Mouse (Mus musculus) retina, postnatal 7 days (tissue): ENCODE data around the gene Gm44596.

ENCODE experiments used
- DNase-seq: peaks from one replicate; pipeline ENCODE4 v3.0.0-alpha.2; 2012; ENCODE audit warnings: low read depth, low spot score

The Gm44596 gene

DNA sequence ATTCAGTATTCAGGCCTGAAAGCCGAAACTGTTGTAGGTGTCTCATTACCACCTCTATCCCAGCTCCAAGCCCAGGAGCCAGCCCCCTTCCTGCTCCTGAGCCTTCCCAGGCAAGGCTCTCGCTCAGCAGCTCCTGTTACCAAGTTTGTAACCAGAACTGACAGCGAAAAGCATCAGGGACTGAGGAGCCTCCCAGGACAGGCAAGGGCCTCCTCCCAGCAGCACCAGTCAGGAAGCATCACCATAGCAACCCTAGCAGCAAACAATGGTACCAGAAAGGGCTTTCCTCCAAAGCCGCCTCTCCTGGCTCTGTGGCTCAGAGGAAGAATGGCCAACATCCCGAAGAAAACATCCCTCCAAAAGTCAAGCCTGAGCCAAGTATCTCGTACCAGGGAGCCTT is at the start of gene Gm44596, which contains the start of gene Tex52:
Gm44596 (plus strand) TSS at position 312 of the 400 bp plus-strand sequence.
Tex52 (plus strand) TSS at position 265 of the 400 bp plus-strand sequence.
- DNase-seq, result no peak

DNA sequence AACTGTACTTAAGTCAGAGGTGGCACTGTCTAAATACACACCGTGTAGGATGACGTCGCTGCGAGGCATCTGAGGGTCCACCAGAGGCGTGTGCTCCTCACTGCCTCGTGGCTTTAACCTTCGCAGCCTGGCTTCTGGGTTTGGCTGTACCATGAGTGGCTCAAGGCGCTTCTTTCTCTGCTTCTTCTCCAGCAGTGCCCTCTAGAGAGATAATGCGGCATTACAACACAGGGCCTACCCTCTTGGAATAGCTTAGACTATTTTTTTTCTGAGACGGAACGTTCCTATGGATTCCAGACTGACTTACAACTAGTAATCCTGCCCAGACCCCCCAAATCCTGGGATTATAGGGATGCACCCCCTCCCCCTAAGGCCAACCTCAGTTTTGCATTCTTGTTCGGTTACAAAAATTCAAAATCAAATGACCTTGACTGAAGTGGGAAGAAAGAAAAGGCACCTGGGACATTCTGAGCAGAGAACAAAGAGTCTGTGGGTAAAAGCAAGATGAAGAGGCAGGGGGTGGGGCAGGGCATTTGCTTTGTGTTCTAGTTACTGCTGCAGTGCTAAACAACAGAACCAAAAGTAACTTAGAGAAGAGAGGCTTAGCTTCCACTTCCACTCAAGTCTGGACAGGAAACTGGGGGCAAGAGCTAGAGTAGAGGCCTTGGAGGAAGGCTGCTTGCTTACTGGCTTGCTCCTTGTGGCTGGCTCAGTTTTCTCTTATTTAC is 40.7 kb upstream of the Gm44596 start:
- DNase-seq, result peak; percentile 59

DNA sequence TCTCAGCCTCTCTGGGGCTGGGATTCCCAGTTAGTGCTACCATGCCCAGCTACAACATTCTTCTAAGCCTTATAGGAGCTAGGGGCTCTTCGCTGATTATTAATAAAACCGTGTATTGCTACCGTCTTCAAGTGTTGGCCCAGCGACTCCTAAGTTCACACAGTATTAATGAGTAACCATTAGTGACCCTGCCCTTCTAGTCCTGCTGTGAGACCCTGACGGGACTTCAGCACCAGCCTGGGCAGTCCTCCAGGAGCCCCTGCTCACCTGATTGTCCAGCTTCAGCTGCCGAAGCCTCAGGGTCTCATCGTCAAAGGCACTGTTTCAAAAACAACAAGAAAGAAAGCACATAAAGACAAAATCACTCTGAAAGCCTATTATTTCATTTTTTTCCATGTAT is 37.8 kb upstream of the Gm44596 start:
- DNase-seq, result no peak

DNA sequence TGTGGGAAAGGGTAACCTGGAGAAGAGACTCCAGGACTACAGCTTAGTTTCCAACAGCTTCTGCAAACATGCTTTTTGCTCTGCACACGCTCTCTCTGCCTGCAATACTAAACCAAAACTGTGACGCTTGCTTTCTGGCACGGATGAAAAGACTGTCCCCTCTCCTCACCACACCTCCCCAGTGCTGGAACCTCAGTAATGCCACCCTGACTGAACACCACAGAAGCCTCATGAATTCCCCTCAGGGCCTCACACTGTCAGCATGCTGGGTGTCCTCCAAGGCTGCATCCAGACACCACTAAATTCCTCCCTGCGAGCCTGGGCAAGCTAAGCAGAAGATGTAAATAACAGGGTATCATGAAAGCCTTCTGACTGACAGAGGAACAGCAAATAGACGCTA is 36.4 kb upstream of the Gm44596 start:
- DNase-seq, result no peak

DNA sequence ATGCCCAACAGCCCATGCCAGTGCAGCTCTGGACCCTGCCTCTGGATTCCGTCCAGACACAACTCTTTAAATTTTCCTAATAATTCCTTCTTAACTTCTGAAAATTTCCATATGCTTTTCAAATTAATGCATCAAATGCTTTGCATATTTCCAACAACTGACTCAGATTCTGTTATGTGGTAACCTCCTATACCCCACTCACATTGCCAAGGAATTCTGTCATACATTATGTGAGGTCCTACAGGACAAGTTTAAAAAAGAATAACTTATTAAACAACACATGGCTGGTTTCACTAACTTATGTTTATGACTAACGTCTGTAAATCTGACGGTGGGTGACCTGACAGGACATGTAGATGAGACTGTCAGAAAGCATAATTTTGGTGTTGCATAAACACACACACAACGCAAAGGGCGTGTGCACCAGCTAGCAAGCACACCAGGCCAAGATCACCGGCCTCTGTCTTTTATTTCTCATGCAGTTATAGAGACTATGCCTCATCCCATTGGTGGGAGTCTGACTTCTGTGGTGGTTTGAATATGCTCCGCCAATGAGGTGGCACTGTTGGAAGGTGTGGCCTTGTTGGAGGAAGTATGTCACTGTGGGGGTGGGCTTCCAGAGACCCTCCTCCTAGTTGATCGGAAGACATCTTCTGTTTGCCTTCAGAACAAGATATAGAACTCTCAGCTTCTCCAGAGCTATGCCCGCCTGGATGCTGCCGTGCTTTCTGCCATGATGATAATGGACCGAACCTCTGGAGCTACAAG is 33.2 kb upstream of the Gm44596 start:
- DNase-seq, result no peak

DNA sequence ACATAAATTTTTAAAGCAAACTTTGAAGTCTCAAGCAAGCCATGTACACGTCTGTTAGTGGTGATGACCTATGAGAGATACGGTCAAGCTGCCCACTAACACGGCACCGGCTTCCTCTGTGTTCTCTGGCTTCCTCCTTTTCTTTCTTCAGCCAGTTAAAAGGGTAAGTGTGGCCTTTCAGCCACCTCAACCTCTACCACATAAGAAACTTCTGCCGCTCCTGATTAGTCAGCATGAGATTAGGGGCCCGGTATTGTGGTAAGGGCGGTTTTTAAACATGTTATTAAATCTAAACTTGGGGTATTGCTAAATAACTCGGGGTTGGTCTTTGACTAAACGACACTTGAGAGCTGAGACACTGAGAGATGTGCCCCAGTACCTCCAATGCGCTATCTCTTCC is 29.7 kb upstream of the Gm44596 start:
- DNase-seq, result no peak

DNA sequence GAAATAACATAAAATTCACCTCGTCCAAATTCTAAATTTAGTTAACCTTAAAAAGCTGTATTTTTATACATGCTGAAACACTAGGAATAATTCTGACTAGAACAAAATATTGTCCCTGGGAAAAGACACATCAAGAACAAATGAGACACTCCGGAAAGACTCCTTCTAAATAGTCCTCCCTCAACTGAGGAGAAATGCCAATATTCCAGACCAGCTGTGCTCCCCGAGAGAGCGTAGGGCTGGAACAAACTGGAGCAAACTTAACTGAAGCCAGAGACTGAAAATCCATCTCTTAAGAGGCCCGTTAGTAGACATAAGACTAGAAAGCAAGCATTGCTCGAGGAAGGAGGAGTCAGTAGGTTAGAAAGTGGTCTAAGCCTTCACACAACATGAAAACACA is 28.5 kb upstream of the Gm44596 start:
- DNase-seq, result no peak

DNA sequence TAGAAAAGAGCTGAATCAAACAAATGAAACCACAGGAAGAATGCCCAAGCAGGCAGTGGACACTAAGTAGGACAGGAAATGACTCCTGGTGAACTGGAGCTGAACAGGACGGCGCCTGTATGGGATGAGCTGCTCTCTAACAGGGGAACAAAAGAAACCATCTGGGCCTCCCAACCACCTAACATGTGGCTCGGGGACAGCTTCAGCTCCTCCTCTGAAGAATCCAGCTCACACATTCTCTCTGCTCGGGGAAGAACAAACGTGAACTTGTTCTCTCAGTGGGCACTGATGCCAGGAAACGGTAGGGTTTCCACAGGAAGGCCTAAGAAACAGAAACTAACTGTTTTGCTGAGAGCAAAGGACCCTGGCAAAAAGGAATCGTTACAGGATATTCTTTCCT is 25.6 kb upstream of the Gm44596 start:
- peak; percentile 24 for DNase-seq

DNA sequence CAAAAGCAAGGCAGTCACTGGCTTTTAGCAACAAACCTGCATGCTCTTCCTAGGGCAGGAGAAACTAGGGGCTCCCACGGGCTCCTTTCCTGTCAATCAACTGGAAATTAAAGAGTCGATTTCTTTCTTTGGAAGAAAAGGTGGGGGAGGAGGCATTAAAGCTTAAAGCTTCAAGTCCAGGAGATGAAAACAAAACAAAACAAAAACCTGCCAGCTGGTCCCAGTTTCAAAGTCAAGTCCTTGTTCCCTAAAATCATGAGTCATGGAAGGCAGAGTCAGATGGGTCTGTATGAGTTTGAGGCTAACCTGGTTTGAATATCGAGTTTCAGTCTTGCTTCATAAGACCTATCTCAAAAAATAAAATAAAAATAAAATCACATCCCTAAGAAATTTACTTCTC is 21.2 kb upstream of the Gm44596 start:
- no peak for DNase-seq

DNA sequence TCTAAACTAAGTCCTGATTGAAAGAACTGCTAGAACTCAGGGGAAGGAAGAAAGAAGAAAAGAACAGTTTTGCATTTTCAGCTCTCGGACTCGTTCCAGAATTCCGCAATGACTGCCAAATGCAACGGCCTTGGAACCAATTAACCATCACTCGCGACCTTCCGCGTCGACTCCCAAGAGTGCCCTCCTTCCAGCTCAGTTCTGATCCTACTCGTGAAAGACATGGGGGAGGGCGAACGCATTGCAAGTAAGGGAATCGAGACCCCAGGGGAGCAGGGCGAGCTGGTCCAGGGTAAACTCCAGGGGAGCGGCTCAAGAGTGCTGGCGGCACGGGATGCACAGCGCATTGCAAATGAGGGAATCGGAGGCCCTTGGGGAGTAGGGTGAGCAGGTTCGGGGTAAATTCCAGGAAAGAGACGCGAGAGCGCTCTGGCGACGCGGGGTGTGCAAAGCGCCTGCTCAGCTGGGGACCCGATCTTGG is 20.1 kb upstream of the Gm44596 start:
- no peak for DNase-seq

DNA sequence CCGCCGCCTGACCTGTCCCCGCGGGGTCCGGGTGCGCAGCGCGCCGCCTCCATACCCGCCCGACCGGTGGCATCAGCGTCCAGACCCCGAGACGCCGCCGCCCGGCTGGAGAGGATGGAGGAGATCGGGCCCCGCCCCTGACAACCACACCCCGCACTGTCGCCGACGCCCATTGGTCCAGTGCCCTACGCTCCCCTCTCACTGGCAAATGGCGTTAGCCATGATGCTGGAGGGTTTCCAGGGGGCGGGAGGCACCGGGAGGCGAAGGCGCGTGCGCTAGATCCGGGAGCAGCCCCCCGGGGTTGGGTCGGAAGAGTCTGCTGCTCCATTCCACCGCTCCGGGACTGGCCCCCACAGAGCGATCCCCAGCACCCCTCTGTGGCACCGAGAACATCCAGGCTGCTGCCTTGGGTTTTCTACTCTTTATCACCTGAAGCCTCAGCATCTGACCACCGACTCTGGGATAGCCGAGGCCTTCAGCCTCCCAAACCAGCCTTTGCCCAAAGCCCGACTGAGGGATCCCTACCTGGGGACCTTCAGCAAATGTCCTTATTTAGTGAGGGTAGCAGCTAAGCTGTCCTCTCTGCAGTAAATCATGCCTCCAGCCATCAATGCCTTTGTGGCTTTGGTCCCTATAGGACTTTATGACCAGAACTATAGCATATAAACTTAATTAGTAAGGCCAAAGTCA is 19.4 kb upstream of the Gm44596 start, which contains the start of gene Tulp3:
Tulp3 (minus strand) TSS at position 126 of the 691 bp plus-strand sequence.
- DNase-seq, result peak; percentile 89

DNA sequence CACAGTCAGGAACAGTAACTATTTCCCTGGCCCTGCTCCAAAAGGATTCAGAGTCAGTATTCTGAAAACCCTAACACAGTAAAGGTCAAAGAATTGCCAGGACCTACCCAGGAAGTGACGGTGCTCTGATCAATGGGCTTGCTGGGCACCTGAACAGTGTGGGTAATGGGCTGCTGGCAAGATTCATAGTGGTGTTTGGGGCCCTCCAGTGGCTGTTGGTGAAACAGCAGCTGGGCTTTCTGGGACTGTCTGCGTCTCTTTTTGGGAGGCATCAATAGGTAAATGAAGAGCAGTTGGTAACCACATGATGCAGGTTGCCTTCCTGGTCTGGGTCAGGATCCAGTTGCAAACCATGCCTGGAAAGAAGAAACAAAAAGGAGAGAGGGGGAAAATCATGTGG is 16.3 kb upstream of the Gm44596 start:
- DNase-seq, result peak; percentile 54

DNA sequence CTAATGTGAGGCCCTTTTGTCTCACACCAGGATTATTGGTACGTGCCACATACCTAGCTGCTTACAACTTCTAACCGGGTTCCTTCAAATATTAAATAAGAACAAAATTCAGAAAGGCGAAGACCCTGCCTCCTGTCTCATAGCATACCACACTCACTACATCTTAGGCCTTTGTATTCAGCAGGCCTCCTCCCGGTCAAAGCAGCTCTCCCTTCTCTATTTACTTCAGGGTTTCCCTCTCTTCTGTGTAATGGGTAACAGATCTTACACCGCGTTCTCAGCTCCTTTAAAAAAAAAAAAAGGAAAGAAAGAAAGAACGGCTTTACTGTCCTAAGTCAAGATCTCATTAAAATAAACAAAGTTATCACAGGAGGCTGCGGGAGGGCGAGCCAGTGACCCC is 13.4 kb upstream of the Gm44596 start:
- DNase-seq, result no peak

DNA sequence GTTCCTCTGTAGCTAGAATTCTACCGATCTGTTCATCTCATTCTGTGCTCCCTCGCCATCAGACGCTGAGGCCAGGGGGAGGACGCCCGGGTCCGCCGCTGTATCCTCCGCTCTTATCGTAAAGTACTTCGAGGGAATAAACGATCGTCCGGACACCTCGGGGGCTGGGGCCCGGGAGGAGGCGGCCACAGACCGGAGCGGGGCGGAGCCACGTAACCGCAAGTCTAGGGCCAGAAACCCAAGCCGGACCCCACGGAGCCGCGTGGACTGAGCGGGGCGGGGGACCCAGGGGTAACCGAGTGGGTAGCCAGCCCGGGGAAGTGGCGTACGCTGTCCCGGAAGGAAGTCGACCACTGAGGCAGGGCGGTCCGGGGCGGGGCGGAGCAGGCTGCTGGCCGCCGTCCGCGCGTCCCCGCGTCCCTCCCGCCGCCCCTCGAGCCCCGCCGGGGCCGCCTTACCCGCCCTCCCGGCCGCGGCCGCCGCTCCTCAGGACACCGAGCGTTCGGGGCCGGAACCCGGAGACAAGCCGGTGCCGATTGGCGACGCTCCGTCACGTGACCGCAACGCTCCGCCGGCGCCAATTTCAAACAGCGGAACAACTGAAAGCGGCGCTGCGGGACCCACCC is 12.8 kb upstream of the Gm44596 start, which contains the start of the genes Rhno1 and Foxm1:
Rhno1 (minus strand) TSS at position 531 of the 626 bp plus-strand sequence.
Foxm1 (plus strand) TSS at position 587 of the 626 bp plus-strand sequence.
- DNase-seq, result peak; percentile 60

DNA sequence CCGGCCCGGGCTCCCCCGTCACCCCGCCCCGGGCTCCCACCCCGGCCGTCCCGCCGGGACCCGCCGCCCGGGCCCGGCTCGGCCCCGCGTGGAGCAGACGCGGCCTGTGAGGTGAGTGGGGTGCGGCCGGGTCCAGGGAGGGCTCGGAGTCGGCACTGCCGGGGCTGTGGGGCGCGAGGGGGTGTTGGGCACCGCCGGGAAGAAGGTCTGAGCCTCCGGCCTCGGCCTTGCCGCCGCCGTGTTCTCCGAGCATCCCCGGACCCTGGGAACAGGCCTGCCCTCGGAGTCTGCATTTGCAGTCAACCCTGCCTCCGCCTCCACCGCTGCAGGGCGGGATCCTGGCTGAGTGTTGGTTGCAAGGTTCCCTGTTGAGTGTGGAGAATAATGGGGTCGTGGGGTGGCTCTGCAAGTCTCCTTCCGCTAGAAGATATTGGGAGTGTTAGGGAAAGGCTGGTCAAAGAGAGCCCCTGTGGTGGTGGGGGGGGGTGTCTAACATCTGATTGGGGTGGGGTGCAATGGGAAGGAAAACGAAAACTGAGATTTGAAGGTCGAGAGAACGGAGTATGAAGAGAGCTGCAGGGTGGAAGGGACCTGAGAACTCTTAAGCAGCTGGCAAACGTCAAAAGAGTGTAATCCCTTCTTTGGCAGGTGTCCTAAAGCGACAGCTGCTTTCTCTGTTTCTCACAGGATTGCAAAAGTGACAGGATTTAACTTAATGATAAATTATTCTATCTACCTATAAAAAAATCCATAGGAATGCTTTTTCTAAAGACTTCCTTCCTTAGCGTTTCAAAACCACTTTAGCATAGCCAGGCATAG is 12.1 kb upstream of the Gm44596 start:
- DNase-seq, result no peak

DNA sequence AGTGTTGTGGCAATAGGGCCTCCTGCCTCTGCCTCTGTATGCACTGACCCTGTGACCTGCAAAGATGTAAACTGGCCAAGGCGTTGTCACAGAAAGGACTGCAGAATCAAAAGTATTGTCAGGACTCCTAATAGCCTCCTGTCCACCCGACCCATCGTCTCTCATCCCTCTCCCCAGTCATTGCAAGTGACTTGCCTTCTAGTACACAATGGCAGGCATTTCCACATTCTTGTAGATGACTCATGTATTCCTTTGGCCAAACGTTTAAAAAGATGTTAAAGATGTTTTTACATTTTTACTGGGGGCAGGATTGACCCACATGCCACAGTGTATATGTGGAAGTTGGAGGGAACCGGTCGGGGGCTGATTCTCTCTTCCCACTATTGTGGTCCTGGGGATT is 10.6 kb upstream of the Gm44596 start:
- DNase-seq, result no peak

DNA sequence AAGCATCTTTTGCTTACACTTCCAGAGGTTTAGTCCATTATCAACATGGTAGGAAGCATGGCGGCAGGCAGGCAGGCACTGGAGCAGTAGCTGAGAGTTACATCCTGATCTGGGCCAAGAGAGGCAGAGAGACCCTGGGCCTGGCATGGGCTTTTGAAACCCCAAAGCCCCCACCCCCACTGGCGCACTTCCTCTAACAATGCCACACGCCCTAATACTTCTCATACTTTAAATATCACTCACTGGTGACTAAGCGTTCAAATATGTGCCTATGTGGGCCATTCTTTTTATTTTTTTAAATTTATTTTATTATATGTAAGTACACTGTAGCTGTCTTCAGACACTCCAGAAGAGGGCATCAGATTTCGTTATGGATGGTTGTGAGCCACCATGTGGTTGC is 8.8 kb upstream of the Gm44596 start:
- DNase-seq, result no peak

DNA sequence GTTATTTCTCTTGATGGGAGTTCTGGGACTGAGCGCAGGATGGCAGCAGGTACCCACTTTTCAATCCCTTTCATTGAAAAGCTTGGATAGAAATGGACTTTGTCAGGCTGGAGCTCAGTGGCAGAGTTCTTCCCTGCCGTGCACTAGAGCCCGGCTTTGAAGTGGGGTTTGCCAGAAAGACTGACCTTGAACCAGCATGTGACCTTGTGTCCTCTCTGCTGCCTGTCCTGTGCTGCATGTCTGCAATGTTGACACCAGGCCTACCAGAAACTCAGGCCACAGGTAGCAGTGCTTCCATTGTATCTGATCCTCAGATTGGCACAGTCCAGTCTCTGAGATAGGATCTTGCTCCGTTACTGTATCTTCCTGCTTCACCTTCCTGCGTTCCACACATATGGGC is 5.3 kb upstream of the Gm44596 start:
- DNase-seq, result no peak

DNA sequence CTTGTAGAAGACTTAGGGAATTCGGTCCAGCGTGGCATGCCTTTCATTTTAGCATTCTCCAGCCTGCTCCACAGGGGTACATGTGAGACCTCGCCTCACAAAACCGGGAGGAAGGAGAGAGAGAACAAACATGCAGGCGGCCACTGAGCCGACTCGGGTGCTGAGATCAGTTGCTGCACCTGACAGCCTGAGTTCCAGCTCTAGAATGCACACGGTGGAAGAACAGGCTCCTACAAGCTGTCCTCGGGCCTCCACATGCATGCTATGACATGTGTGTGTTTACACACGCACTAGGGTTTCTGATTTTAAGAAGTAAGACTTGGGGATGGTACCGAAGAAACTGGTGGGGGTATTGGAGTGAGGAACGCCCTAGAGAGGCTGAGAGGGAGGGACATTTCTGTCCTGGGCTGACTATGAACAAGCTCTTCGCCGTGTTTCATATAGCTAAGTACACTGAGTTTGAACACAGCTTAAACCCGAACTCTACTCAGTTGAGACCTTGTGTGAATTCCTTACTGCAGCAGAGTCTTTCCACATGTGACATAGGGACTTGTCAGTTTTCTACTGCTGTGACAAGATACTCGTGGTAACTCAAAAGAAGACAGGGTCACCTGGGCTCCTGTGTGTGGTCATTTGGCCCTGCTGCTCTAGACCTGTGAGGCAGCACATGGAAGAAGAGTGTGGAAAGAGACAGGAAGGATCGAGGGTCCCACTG is 1.2 kb downstream of the Gm44596 start:
- DNase-seq, result no peak

DNA sequence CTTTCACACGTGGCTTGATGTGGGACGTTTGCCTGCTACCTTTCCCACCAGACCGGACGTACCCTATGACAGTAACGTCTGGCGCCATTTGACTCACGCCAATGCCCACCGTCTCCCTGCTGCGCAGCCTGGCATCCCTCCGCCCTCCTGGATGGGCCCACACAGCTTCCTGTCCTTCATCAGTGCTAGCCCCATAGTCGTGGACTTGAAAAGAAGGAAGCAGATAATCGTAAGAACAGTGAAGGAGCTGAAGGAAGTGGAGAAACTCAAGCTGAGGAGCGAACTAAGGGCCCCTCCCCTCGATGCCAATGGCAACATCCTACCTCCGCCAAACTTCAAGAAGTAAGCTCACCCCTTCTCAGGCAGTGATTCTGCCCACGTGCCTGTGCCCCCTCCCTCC is 4.3 kb downstream of the Gm44596 start:
- DNase-seq, result no peak
